ENCODE assay signal across 27 mouse cellular contexts in genomic region chr6:66300189-66300588, GRCm38 (mm10).
"Had no signal": no experiment of that assay in that cellular context is flagged by ENCODE, and none has a peak within 500 bp of the region (broad histone marks: within the 10 kb centered on the region; RNA-seq: fewer than 3 reads in every experiment).

No protein-coding gene starts in this region.

- DNase-seq: gastrocnemius, adult 2 months; gastrocnemius, postnatal 10 days; gastrocnemius, postnatal 25 days; heart, adult 18-20 months; heart, postnatal 10 days; heart, postnatal 4 days; kidney, adult 18-20 months; kidney, adult 8-10 months; kidney, postnatal 10 days; kidney, postnatal 25 days; kidney, postnatal 4 days; liver; liver, embryonic 13.5 days had no signal

- H3K36me3 ChIP-seq: heart, embryonic 10.5 days; heart, embryonic 12.5 days; hindbrain, embryonic 10.5 days; hindbrain, embryonic 12.5 days; intestine, embryonic 15.5 days; limb, embryonic 10.5 days; limb, embryonic 12.5 days; liver, embryonic 13.5 days had no signal

- H3K27me3 ChIP-seq: heart, embryonic 12.5 days; hindbrain, embryonic 12.5 days; intestine, embryonic 15.5 days; limb, embryonic 12.5 days; liver, embryonic 13.5 days had no signal

- H3K4me3 ChIP-seq: gastrocnemius, adult 2 months; heart, embryonic 10.5 days; heart, embryonic 12.5 days; hindbrain, embryonic 10.5 days; hindbrain, embryonic 12.5 days; intestine, embryonic 15.5 days; layer of hippocampus, adult 2 months; left cerebral cortex, adult 2 months; limb, embryonic 10.5 days; limb, embryonic 12.5 days; liver, embryonic 13.5 days had no signal

- H3K4me2 ChIP-seq: heart, embryonic 12.5 days; hindbrain, embryonic 12.5 days; hindbrain, embryonic 14.5 days; intestine, embryonic 15.5 days; limb, embryonic 12.5 days; liver, embryonic 11.5 days; liver, embryonic 13.5 days had no signal

- H3K4me1 ChIP-seq: heart, embryonic 10.5 days; heart, embryonic 12.5 days; hindbrain, embryonic 10.5 days; hindbrain, embryonic 12.5 days; intestine, embryonic 15.5 days; limb, embryonic 10.5 days; limb, embryonic 12.5 days; liver, embryonic 13.5 days had no signal

- H3K27ac ChIP-seq: gastrocnemius, adult 2 months; heart, embryonic 10.5 days; hindbrain, embryonic 10.5 days; hindbrain, embryonic 12.5 days; hindbrain, embryonic 14.5 days; intestine, embryonic 15.5 days; layer of hippocampus, adult 2 months; left cerebral cortex, adult 2 months; limb, embryonic 10.5 days; limb, embryonic 12.5 days; liver, embryonic 13.5 days had no signal

- ATAC-seq: hindbrain, embryonic 16.5 days; inflammation-experienced regulatory T-cells, adult 6 months; intestine, embryonic 15.5 days; intestine, postnatal 0 days had no signal

- H3K9ac ChIP-seq: heart, embryonic 12.5 days; hindbrain, embryonic 12.5 days; hindbrain, embryonic 14.5 days; intestine, embryonic 15.5 days; limb, embryonic 12.5 days; liver, embryonic 13.5 days had no signal

- H3K9me3 ChIP-seq: heart, embryonic 10.5 days; heart, embryonic 12.5 days; hindbrain, embryonic 10.5 days; hindbrain, embryonic 12.5 days; intestine, embryonic 15.5 days; limb, embryonic 10.5 days; limb, embryonic 12.5 days; liver, embryonic 13.5 days had no signal
